Mouse (Mus musculus) 416B (cell line): Measurements from ENCODE around the gene Opn5.
A peak's percentile ranks its signal among the peaks of the same experiment; 100 is the strongest.

Source experiments
- DNase-seq: peaks from one replicate; pipeline ENCODE4 v3.0.0; 2011; ENCODE audit warnings: low read depth

Gene Opn5

GRCm38 (mm10) chr17:42611295-42611694, at the start of gene Opn5:
Gene Opn5 (minus strand): TSS chr17:42611395.
- no peak for DNase-seq

GRCm38 (mm10) chr17:42658634-42659422, 47.6 kb upstream of the Opn5 start:
- DNase-seq = peak; percentile 61

DNA sequence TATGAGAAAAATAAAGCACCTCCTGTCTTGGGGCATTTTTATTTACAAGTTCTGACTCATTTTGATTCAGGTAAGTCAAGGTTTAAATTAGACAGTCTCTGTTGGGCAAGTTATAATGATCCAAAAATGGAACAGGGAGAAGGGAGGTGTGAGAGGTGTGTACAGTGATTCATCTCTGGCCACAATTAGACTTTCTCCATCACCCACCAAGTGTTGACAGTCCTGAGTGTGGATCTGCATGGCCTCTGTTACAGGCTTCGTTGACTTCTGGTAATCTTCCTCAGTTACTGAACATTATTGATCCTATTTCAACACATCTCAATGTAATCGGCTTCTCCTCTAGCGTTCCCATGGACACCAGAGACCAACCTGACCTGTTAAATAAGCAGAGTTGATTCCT, 32.2 kb upstream of the Opn5 start:
- DNase-seq = no peak

DNA sequence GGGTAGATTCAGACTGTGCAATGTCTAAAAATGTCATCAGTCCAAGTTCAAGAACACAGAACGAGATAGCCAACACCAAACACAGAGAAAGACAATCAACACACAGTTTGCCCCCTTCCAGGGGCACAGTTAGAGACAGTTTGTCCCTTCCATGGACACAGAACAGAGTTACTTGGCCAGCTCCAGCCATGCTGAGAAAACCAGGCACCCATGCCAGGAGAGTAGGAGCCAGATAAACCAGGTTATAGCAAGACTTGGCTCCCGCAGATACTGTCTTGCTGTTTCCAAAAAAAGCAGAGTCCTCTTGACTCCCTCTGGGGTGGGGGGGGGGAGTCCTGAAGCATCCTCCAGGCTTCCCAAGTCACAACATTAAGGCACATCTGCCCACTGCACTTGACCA, 19.0 kb upstream of the Opn5 start:
- no peak for DNase-seq

GRCm38 (mm10) chr17:42613043-42613737, 2.0 kb upstream of the Opn5 start:
- DNase-seq = peak; percentile 66

DNA sequence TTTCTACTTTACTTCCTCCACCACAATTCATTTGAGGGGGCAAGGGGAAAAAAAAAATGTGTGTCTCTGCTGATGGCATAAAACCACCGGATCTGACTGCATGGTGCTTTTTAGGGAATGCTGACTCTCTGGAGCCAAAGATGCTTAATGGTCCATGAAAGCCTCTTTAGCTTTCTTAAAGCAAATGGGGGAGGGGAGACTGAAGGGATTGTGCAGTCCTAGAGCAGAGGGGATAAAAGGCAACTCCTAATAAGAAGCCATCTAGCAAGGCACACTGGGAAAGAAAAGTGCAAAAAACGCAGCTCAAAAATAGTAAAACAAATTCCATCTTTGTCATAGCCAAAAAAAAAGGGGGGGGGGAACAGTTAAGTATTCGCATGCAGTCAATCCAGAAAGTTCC, 2.9 kb downstream of the Opn5 start:
- no peak for DNase-seq

GRCm38 (mm10) chr17:42602829-42603784, 8.1 kb downstream of the Opn5 start:
- peak; percentile 62 for DNase-seq

- DNase-seq = no peak
These were observed 24.7 kb downstream of the Opn5 start for GRCm38 (mm10) chr17:42586486-42586885.

- no peak for DNase-seq
These were observed 28.2 kb downstream of the Opn5 start for GRCm38 (mm10) chr17:42583029-42583331.

- no peak for DNase-seq
These were observed 28.7 kb downstream of the Opn5 start for GRCm38 (mm10) chr17:42582281-42583028.

GRCm38 (mm10) chr17:42580623-42581022, 30.6 kb downstream of the Opn5 start:
- no peak for DNase-seq

GRCm38 (mm10) chr17:42580196-42580595, 31.0 kb downstream of the Opn5 start:
- DNase-seq = no peak

DNA sequence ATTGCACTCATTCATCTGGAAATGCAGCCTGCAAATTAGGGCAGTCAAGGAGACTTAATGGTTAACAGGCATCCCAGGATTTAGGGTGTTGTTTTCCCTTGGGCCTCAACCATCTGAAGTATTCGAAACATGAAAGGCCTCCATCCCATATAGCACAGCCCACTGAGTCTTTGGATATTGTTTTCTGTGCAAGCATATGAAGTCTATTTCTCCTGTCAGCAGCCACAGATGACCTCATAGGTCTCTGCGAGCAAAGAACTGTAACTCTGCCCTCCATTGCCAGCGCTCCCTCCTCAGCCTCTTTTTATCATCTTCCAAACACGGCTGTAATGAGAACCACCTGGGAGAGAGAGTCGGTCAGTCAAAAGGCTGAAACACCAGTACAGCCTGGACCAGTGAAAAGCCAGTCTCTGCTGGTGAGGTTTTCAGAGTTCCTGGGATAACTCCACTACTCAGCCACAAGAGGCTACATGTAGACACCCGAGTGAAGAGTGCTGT, 34.5 kb downstream of the Opn5 start:
- no peak for DNase-seq

- no peak for DNase-seq
These were observed 37.4 kb downstream of the Opn5 start for GRCm38 (mm10) chr17:42573786-42574185.

DNA sequence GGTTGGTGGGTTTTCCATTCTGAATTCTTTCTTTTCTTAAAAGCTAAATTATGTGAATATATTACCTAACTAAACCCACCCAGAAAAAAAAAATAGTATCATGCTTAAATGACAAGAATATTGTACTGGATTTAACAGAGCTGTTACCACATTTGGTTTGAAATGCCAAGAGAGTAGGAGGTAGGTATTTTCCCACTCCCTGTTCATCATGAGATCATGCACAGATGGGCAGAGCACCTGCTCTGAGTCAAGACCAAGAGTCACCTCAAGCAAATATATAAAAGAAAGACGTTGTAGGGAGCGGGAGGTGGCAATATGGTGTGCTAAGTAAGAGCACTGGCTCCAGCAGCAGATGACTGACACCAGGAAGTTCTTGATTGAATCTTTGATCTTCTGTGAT, 61.6 kb downstream of the Opn5 start:
- DNase-seq = no peak

- DNase-seq = no peak
These were observed 81.0 kb downstream of the Opn5 start for GRCm38 (mm10) chr17:42530147-42530546.

- DNase-seq = no peak
These were observed 101.6 kb downstream of the Opn5 start for GRCm38 (mm10) chr17:42509356-42510262.
